Mouse (Mus musculus): ENCODE results near the gene Tmem217. TPM values are rescaled to one million over a fixed set of nuclear protein-coding genes. Genes with fewer than 3 reads are reported as not detected.

Tmem217 gene
- polyA plus RNA-seq, 1 experiment: not detected

DNA sequence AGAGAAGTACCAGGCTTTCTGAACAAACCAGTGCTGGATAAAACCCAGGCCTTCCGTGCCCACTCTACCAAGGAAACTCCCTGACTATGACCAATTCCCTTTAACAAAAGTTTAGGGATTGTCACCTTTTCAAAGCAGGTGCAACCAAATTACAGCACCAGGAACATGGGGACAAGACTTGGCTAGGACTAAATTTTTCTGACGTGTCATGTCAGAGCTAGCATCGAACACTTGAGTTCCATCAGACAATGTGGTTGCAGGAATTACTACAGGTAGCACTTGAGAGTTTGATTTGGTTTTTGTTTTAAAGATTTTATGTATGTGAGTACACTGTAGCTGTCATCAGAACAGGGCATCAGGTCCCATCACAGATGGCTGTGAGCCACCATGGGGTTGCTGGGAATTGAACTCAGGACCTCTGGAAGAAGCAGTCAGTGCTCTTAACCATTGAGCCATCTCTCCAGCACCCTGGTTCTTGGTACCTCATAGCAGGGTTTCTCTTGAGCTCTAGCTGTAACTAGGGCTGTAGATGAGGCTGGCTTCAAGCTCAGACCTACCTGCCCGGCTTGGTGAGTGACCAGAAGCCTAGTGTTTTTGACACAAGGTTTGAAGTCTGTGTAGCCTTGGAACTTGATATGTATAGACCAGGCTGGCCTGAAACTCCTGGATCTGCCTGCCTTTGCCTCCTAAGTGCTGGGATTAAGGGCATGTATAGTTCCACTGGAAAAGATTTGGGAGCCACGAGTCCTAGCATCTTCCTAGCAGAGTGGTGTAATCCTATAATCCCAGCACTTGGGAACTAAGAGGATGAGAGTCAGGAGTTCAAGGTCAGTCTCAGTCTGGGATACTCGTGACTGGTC is 55.7 kb downstream of the Tmem217 start:
- TF ChIP-seq E2F4 (IDR thresholded peaks at IDR 0.05; ENCODE audit: insufficient read depth) (no peak), POLR2AphosphoS2 (IDR thresholded peaks at IDR 0.05; ENCODE audit: insufficient read length, low read depth) (peak; percentile 34), SRF (IDR thresholded peaks at IDR 0.05; ENCODE audit: control insufficient read depth, insufficient read length, low read depth) (no peak), TCF3 (IDR thresholded peaks at IDR 0.05; ENCODE audit: insufficient read length, low read depth) (no peak), TCF12 (IDR thresholded peaks at IDR 0.05; ENCODE audit: insufficient read depth, poor library complexity, severe bottlenecking) (no peak), REST (IDR thresholded peaks at IDR 0.05; ENCODE audit: insufficient read depth, insufficient read length) (no peak)
- no peaks in the 10 kb centered on the region for H3K27me3 ChIP-seq (ENCODE audit: control insufficient read depth, insufficient read depth, insufficient read length)
- no peak overlapping the region for H3K4me2 ChIP-seq (ENCODE audit: low read depth)
- H3ac ChIP-seq (ENCODE audit: control insufficient read depth, insufficient read length): no peak overlapping the region
- peaks cover 8% of the 10 kb centered on the region for H3K36me3 ChIP-seq (ENCODE audit: control insufficient read depth, insufficient read depth)
- no peaks in the 10 kb centered on the region for H3K79me2 ChIP-seq (ENCODE audit: control insufficient read depth, insufficient read depth)
- H3K4me3 ChIP-seq: no peak overlapping the region

GRCm38 (mm10) chr17:29494732-29495076 is 57.5 kb downstream of the Tmem217 start:
- Histone ChIP-seq H3K27me3 (ENCODE audit: control insufficient read depth, insufficient read depth, insufficient read length) (no peaks in the 10 kb centered on the region), H3ac (ENCODE audit: control insufficient read depth, insufficient read length) (no peak overlapping the region), H3K4me3 (no peak overlapping the region), H3K4me2 (ENCODE audit: low read depth) (no peak overlapping the region), H3K36me3 (ENCODE audit: control insufficient read depth, insufficient read depth) (peaks cover 8% of the 10 kb centered on the region), H3K79me2 (ENCODE audit: control insufficient read depth, insufficient read depth) (no peaks in the 10 kb centered on the region)
- TF ChIP-seq TCF3 (IDR thresholded peaks at IDR 0.05; ENCODE audit: insufficient read length, low read depth) (no peak), CEBPB (IDR thresholded peaks at IDR 0.05; ENCODE audit: insufficient read depth, poor library complexity, severe bottlenecking) (no peak), POLR2AphosphoS2 (IDR thresholded peaks at IDR 0.05; ENCODE audit: insufficient read length, low read depth) (no peak), POLR2A (IDR thresholded peaks at IDR 0.05; ENCODE audit: insufficient read length, low read depth) (no peak), TCF12 (IDR thresholded peaks at IDR 0.05; ENCODE audit: insufficient read depth, poor library complexity, severe bottlenecking) (no peak), E2F4 (IDR thresholded peaks at IDR 0.05; ENCODE audit: insufficient read depth) (no peak), MAX (IDR thresholded peaks at IDR 0.05; ENCODE audit: low read depth) (no peak), USF1 (IDR thresholded peaks at IDR 0.05; ENCODE audit: low read depth) (no peak), SRF (IDR thresholded peaks at IDR 0.05; ENCODE audit: control insufficient read depth, insufficient read length, low read depth) (no peak), REST (IDR thresholded peaks at IDR 0.05; ENCODE audit: insufficient read depth, insufficient read length) (no peak), MYOD1 (IDR thresholded peaks at IDR 0.05; ENCODE audit: control insufficient read depth in 1 of 3, insufficient read length in 2 of 3, low read depth in 2 of 3) (no peak)

GRCm38 (mm10) chr17:29494062-29494731 is 58.0 kb downstream of the Tmem217 start:
- no peak overlapping the region for H3K4me3 ChIP-seq
- H3K27me3 ChIP-seq (ENCODE audit: control insufficient read depth, insufficient read depth, insufficient read length): no peaks in the 10 kb centered on the region
- no peak overlapping the region for H3ac ChIP-seq (ENCODE audit: control insufficient read depth, insufficient read length)
- H3K79me2 ChIP-seq (ENCODE audit: control insufficient read depth, insufficient read depth): no peaks in the 10 kb centered on the region
- H3K36me3 ChIP-seq (ENCODE audit: control insufficient read depth, insufficient read depth): peaks cover 8% of the 10 kb centered on the region
- H3K4me2 ChIP-seq (ENCODE audit: low read depth): no peak overlapping the region
- no peak for TF ChIP-seq MYOG (IDR thresholded peaks at IDR 0.05; ENCODE audit: control insufficient read depth in 1 of 3, insufficient read depth in 1 of 3, insufficient read length in 2 of 3, low read depth in 2 of 3)
- no peak for TF ChIP-seq TCF12 (IDR thresholded peaks at IDR 0.05; ENCODE audit: insufficient read depth, poor library complexity, severe bottlenecking)
- TF ChIP-seq REST (IDR thresholded peaks at IDR 0.05; ENCODE audit: insufficient read depth, insufficient read length): no peak
- no peak for TF ChIP-seq TCF3 (IDR thresholded peaks at IDR 0.05; ENCODE audit: insufficient read length, low read depth)
- TF ChIP-seq CEBPB (IDR thresholded peaks at IDR 0.05; ENCODE audit: insufficient read depth, poor library complexity, severe bottlenecking): no peak
- TF ChIP-seq POLR2AphosphoS2 (IDR thresholded peaks at IDR 0.05; ENCODE audit: insufficient read length, low read depth): no peak

DNA sequence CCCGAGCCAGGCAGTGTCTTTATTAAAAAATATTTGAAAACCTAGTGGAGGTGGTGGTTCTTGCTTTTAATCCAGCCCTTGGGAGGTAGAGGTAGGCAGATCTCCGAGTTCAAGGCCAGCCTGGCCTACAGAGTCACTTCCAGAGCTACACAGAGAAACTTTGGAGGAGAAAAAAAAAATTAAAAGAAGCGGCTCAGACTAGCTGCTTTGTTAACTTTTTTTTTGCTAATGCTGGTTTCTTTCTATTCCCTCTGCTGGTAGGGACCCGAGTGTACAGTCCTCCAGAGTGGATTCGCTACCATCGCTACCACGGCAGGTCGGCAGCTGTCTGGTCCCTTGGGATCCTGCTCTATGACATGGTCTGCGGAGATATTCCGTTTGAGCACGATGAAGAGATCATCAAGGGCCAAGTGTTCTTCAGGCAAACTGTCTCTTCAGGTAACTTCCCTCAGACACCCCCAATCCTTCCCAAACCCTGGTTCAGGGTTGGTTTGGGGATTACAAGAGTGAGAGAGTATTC is 58.7 kb downstream of the Tmem217 start:
- Histone ChIP-seq H3K36me3 (ENCODE audit: control insufficient read depth, insufficient read depth) (peaks cover 8% of the 10 kb centered on the region), H3K4me3 (peak overlapping the region; percentile 83), H3K27me3 (ENCODE audit: control insufficient read depth, insufficient read depth, insufficient read length) (no peaks in the 10 kb centered on the region), H3K4me2 (ENCODE audit: low read depth) (peak overlapping the region; percentile 93), H3ac (ENCODE audit: control insufficient read depth, insufficient read length) (no peak overlapping the region), H3K79me2 (ENCODE audit: control insufficient read depth, insufficient read depth) (no peaks in the 10 kb centered on the region)
- no peak for TF ChIP-seq MAX (IDR thresholded peaks at IDR 0.05; ENCODE audit: low read depth)
- TF ChIP-seq POLR2A (IDR thresholded peaks at IDR 0.05; ENCODE audit: insufficient read length, low read depth): no peak
- TF ChIP-seq E2F4 (IDR thresholded peaks at IDR 0.05; ENCODE audit: insufficient read depth): no peak
- no peak for TF ChIP-seq POLR2AphosphoS2 (IDR thresholded peaks at IDR 0.05; ENCODE audit: insufficient read length, low read depth)
- TF ChIP-seq TCF12 (IDR thresholded peaks at IDR 0.05; ENCODE audit: insufficient read depth, poor library complexity, severe bottlenecking): no peak
- TF ChIP-seq TCF3 (IDR thresholded peaks at IDR 0.05; ENCODE audit: insufficient read length, low read depth): no peak

All from myocyte (in vitro differentiated cells).